Mouse (Mus musculus): ENCODE results near the gene Kl. TPM values are rescaled to one million over a fixed set of nuclear protein-coding genes. Genes with fewer than 3 reads are reported as not detected.

Kl gene
- total and polyA plus RNA-seq, 3 experiments, result not detected

DNA sequence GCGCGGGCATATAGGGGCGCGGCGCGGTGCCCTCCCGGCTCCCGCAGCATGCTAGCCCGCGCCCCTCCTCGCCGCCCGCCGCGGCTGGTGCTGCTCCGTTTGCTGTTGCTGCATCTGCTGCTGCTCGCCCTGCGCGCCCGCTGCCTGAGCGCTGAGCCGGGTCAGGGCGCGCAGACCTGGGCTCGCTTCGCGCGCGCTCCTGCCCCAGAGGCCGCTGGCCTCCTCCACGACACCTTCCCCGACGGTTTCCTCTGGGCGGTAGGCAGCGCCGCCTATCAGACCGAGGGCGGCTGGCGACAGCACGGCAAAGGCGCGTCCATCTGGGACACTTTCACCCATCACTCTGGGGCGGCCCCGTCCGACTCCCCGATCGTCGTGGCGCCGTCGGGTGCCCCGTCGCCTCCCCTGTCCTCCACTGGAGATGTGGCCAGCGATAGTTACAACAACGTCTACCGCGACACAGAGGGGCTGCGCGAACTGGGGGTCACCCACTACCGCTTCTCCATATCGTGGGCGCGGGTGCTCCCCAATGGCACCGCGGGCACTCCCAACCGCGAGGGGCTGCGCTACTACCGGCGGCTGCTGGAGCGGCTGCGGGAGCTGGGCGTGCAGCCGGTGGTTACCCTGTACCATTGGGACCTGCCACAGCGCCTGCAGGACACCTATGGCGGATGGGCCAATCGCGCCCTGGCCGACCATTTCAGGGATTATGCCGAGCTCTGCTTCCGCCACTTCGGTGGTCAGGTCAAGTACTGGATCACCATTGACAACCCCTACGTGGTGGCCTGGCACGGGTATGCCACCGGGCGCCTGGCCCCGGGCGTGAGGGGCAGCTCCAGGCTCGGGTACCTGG is 488 bp downstream of the Kl start:
- no peaks in the 10 kb centered on the region for H3K36me3 ChIP-seq (replicated peaks in 1 of 2; ENCODE audit: control insufficient read depth in 1 of 2, insufficient read depth in 1 of 2, low read length in 1 of 2)
- peaks cover 2% of the 10 kb centered on the region for H3K27me3 ChIP-seq (replicated peaks)
- H3K27ac ChIP-seq (ENCODE audit: insufficient read depth, low read depth), result no peak overlapping the region
- H3K4me1 ChIP-seq (ENCODE audit: control insufficient read depth in 1 of 2, insufficient read depth in 2 of 2), result no peaks in the 10 kb centered on the region
- H3K79me2 ChIP-seq (replicated peaks; ENCODE audit: control insufficient read depth, extremely low read depth, insufficient read depth, poor library complexity, severe bottlenecking), result no peaks in the 10 kb centered on the region
- peaks cover 11% of the 10 kb centered on the region for H3K9me3 ChIP-seq (replicated peaks; ENCODE audit: low read length)
- no peak for DNase-seq (ENCODE audit: extremely low read depth)
- no peak overlapping the region for H3K4me2 ChIP-seq (ENCODE audit: insufficient read depth, low read depth, poor library complexity, severe bottlenecking)
- dilution Hi-C loops (cut with MboI; ENCODE audit: extremely low pct_ligation_motif_present, extremely low pct_unique_long_range_greater_than_20kb, low sequenced_read_pairs), result no loop called here
- in situ Hi-C loops (cut with MboI; ENCODE audit: low pct_ligation_motif_present, low pct_unique_long_range_greater_than_20kb, low sequenced_read_pairs), result no loop called here
- H3K4me3 ChIP-seq (replicated peaks in 1 of 3; ENCODE audit: low read depth in 2 of 3, low read length in 2 of 3, poor library complexity in 1 of 3), result no peak overlapping the region
- TF ChIP-seq KAT2A (IDR thresholded peaks at IDR 0.05; ENCODE audit: insufficient replicate concordance, low read length) (no peak), MAFK (IDR thresholded peaks at IDR 0.05; ENCODE audit: insufficient replicate concordance, low read length) (no peak), POLR2AphosphoS2 (IDR thresholded peaks at IDR 0.05; ENCODE audit: low read depth, low read length) (no peak), ZC3H11A (IDR thresholded peaks at IDR 0.05; ENCODE audit: low read depth, low read length) (no peak), PAX5 (IDR thresholded peaks at IDR 0.05; ENCODE audit: low read length) (no peak), POLR2A (IDR thresholded peaks at IDR 0.05; ENCODE audit: low read depth, low read length) (no peak), USF2 (conservative IDR thresholded peaks at IDR 0.05; ENCODE audit: low read depth, low read length) (no peak), CHD1 (IDR thresholded peaks at IDR 0.05; ENCODE audit: low read depth, low read length) (no peak)
- no peak overlapping the region for H3K9ac ChIP-seq (ENCODE audit: insufficient read depth, low read depth)

GRCm38 (mm10) chr5:150954791-150955190 is 2.4 kb downstream of the Kl start:
- Histone ChIP-seq H3K9ac (ENCODE audit: insufficient read depth, low read depth) (no peak overlapping the region), H3K36me3 (replicated peaks in 1 of 2; ENCODE audit: control insufficient read depth in 1 of 2, insufficient read depth in 1 of 2, low read length in 1 of 2) (no peaks in the 10 kb centered on the region), H3K27ac (ENCODE audit: insufficient read depth, low read depth) (no peak overlapping the region), H3K4me3 (replicated peaks in 1 of 3; ENCODE audit: low read depth in 2 of 3, low read length in 2 of 3, poor library complexity in 1 of 3) (no peak overlapping the region), H3K4me2 (ENCODE audit: insufficient read depth, low read depth, poor library complexity, severe bottlenecking) (no peak overlapping the region), H3K9me3 (replicated peaks; ENCODE audit: low read length) (peaks cover 11% of the 10 kb centered on the region), H3K79me2 (replicated peaks; ENCODE audit: control insufficient read depth, extremely low read depth, insufficient read depth, poor library complexity, severe bottlenecking) (no peaks in the 10 kb centered on the region), H3K4me1 (ENCODE audit: control insufficient read depth in 1 of 2, insufficient read depth in 2 of 2) (no peaks in the 10 kb centered on the region), H3K27me3 (replicated peaks) (peaks cover 2% of the 10 kb centered on the region)
- TF ChIP-seq MAZ (IDR thresholded peaks at IDR 0.05; ENCODE audit: low read depth, low read length) (no peak), KAT2A (IDR thresholded peaks at IDR 0.05; ENCODE audit: insufficient replicate concordance, low read length) (no peak), CHD2 (IDR thresholded peaks at IDR 0.05; ENCODE audit: low read length) (no peak), SMC3 (IDR thresholded peaks at IDR 0.05; ENCODE audit: low read depth, low read length) (no peak), E2F4 (IDR thresholded peaks at IDR 0.05; ENCODE audit: insufficient replicate concordance, low read depth, low read length) (no peak), MAFK (IDR thresholded peaks at IDR 0.05; ENCODE audit: insufficient replicate concordance, low read length) (no peak), USF1 (IDR thresholded peaks at IDR 0.05; ENCODE audit: low read depth, low read length) (no peak), POLR2A (IDR thresholded peaks at IDR 0.05; ENCODE audit: low read depth, low read length) (no peak), MYC (IDR thresholded peaks at IDR 0.05; ENCODE audit: low read depth, low read length) (no peak), ZKSCAN1 (IDR thresholded peaks at IDR 0.05; ENCODE audit: borderline replicate concordance, low read depth, low read length) (no peak), TBP (conservative IDR thresholded peaks at IDR 0.05; ENCODE audit: low read depth, low read length) (no peak), JUND (conservative IDR thresholded peaks at IDR 0.05; ENCODE audit: low read depth, low read length) (no peak), JUN (IDR thresholded peaks at IDR 0.05; ENCODE audit: insufficient read depth, low read depth, low read length) (no peak), USF2 (conservative IDR thresholded peaks at IDR 0.05; ENCODE audit: low read depth, low read length) (no peak), GABPA (IDR thresholded peaks at IDR 0.05; ENCODE audit: insufficient replicate concordance, low read depth, low read length) (no peak)
- DNase-seq (ENCODE audit: extremely low read depth), result no peak
- dilution Hi-C loops (cut with MboI; ENCODE audit: extremely low pct_ligation_motif_present, extremely low pct_unique_long_range_greater_than_20kb, low sequenced_read_pairs) (no loop called here), in situ Hi-C loops (cut with MboI; ENCODE audit: low pct_ligation_motif_present, low pct_unique_long_range_greater_than_20kb, low sequenced_read_pairs) (no loop called here)
